Mouse (Mus musculus): ENCODE results near the gene Ano3. TPM values are rescaled to one million over a fixed set of nuclear protein-coding genes. Genes with fewer than 3 reads are reported as not detected.

Gene Ano3
- polyA plus RNA-seq, 1 experiment: not detected

DNA sequence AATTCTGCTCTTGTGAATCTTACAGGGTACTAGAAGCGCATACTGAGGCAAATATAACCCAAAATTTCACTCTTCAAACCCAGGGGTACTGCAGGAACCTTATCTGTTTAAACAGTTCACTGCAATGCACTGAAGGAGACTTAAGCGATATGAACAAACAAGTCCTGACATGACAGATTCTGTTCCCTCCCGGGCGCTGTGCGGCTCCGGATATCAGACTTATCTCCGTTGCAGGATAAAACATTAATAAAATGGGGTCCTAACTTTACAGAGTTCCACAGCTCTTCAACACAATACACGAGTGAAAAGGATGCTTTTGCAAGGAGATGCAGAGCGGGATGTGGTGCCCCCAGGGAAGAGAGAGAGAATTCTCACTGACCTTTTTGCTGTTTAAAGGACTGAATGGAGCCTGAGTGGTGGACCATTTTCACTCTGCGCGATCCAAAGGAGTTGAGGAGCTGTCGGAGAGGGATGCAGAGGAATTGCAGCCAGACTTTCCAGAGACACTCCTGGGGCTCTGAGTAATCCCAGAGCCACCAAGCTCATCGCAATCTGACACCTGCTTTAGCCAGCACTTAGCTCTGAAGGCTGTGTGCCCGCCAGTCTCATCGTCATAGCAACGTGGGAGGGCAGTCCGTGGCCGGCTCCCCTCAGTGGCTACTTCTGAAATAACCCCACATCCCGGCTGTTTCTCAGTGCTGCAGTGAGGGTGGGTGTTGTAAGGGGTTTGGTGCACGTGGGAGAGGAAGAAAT is 868 bp downstream of the Ano3 start:
- Histone ChIP-seq H3K4me3 (replicated peaks) (no peak overlapping the region), H3K9me3 (ENCODE audit: control insufficient read depth, low read length) (no peaks in the 10 kb centered on the region), H3K36me3 (ENCODE audit: control insufficient read depth) (no peaks in the 10 kb centered on the region), H3K4me1 (ENCODE audit: control insufficient read depth) (no peaks in the 10 kb centered on the region), H3K27me3 (ENCODE audit: control insufficient read depth) (no peaks in the 10 kb centered on the region)
- TF ChIP-seq GATA1 (IDR thresholded peaks at IDR 0.05; ENCODE audit: low read length) (no peak), TAL1 (IDR thresholded peaks at IDR 0.05; ENCODE audit: low read length) (no peak)

DNA sequence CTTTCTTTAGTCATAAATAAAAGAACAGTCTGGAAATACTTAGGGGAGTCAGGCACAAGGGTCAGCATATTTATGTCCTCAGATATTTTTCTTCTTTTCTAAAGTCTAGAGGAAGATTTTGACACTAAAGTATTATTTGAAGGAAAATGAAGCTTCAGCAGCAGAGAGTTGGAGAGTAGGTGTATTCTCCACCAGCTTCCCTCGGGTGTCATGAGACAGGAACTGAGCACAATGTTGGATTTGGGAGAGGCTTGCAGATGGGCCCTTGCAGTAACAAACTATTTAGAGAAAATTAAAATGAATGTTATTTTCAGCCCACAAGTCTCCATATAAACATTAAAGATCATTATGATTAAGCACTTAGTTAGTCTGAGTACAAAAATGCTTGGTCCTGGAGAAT is 5.6 kb downstream of the Ano3 start:
- TF ChIP-seq TAL1 (IDR thresholded peaks at IDR 0.05; ENCODE audit: low read length): no peak
- TF ChIP-seq GATA1 (IDR thresholded peaks at IDR 0.05; ENCODE audit: low read length): no peak
- Histone ChIP-seq H3K36me3 (ENCODE audit: control insufficient read depth) (no peaks in the 10 kb centered on the region), H3K27me3 (ENCODE audit: control insufficient read depth) (no peaks in the 10 kb centered on the region), H3K4me1 (ENCODE audit: control insufficient read depth) (no peaks in the 10 kb centered on the region), H3K9me3 (ENCODE audit: control insufficient read depth, low read length) (no peaks in the 10 kb centered on the region), H3K4me3 (replicated peaks) (no peak overlapping the region)

DNA sequence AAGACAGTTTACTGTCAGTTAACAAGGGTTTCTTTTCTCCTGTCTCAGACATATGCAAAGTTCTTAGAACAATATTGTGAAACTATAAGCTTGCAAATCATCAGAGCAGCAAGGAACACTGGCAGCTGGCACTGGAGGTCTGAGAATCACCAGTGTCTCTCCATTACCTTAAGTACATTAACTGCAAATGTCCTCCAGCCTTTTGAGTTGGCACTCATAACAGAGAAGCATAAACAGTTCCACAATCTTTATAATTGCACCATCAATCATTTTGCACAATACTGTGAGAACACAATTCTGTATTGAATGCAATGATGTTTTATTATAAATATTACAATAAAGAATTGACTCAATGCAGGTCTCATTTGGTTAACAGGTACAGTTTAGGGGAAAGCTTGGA is 15.0 kb downstream of the Ano3 start:
- TF ChIP-seq TAL1 (IDR thresholded peaks at IDR 0.05; ENCODE audit: low read length) (no peak), GATA1 (IDR thresholded peaks at IDR 0.05; ENCODE audit: low read length) (no peak)

DNA sequence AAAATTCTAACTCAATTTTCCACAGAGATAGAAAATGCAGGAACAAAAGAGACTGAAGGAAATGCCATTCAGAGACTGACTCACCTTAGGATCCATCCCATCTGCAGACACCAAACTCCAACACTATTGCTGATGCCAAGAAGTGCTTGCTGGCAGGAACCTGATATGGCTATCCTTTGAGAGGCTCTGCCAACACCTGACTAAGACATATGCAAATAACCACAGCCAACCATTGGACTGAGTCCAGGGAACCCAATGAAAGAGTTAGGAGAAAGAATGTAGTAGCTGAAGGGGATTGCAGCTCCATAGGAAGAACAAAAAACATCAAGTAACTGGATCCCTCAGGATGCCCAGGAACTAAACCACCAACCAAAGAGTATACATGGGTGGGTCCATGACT is 21.6 kb downstream of the Ano3 start:
- H3K4me3 ChIP-seq (replicated peaks): no peak overlapping the region

More for the DNA sequence above, 15.0 kb downstream of the Ano3 start:
- no peaks in the 10 kb centered on the region for H3K36me3 ChIP-seq (ENCODE audit: control insufficient read depth)
- no peaks in the 10 kb centered on the region for H3K9me3 ChIP-seq (ENCODE audit: control insufficient read depth, low read length)
- H3K27me3 ChIP-seq (ENCODE audit: control insufficient read depth): no peaks in the 10 kb centered on the region
- no peak overlapping the region for H3K4me3 ChIP-seq (replicated peaks)
- no peaks in the 10 kb centered on the region for H3K4me1 ChIP-seq (ENCODE audit: control insufficient read depth)

DNA sequence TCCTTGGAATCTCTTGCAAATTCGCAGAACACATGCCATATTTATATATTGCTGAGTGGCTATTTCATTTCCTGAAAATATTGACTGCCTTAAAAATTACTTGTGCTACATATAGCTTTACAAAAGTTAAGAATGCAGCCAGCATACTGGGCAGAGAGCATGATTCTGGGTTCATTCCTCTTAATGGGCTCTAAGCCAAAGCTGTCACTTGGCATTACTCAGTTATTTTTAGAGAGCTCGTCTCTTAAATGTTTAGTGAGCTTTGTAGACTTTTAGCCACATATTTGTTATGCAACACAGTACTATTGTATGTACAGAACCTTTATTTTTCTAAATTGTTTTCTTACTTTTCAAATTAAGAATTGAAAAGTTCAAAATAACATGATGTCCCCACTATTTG is 41.2 kb downstream of the Ano3 start:
- TF ChIP-seq TAL1 (IDR thresholded peaks at IDR 0.05; ENCODE audit: low read length) (no peak), GATA1 (IDR thresholded peaks at IDR 0.05; ENCODE audit: low read length) (no peak)
- Histone ChIP-seq H3K4me1 (ENCODE audit: control insufficient read depth) (no peaks in the 10 kb centered on the region), H3K27me3 (ENCODE audit: control insufficient read depth) (no peaks in the 10 kb centered on the region), H3K9me3 (ENCODE audit: control insufficient read depth, low read length) (no peaks in the 10 kb centered on the region), H3K4me3 (replicated peaks) (no peak overlapping the region), H3K36me3 (ENCODE audit: control insufficient read depth) (no peaks in the 10 kb centered on the region)

More for the DNA sequence above, 21.6 kb downstream of the Ano3 start:
- H3K4me1 ChIP-seq (ENCODE audit: control insufficient read depth): no peaks in the 10 kb centered on the region
- TF ChIP-seq GATA1 (IDR thresholded peaks at IDR 0.05; ENCODE audit: low read length): no peak
- TF ChIP-seq TAL1 (IDR thresholded peaks at IDR 0.05; ENCODE audit: low read length): no peak
- H3K36me3 ChIP-seq (ENCODE audit: control insufficient read depth): no peaks in the 10 kb centered on the region
- H3K9me3 ChIP-seq (ENCODE audit: control insufficient read depth, low read length): no peaks in the 10 kb centered on the region
- no peaks in the 10 kb centered on the region for H3K27me3 ChIP-seq (ENCODE audit: control insufficient read depth)

DNA sequence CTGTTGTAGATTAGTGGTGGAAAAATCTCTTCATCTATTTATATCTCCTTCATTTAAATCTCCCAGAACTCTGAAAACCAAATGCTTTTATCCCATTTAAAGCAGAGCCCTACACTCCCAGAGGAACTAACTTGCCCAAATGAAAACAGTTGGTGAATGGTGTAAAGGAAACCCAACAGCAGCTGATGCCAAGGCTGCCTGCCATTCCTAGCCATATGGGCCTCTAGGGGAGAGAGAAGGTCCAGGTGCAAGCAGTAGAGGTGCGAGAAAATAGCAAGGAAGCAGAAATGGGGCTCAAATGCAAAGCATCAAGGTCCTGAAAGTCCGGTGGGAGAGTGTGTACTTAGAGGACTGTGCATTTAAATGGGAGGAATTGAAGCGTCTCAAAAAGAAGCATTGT is 44.2 kb downstream of the Ano3 start:
- Histone ChIP-seq H3K27me3 (ENCODE audit: control insufficient read depth) (no peaks in the 10 kb centered on the region), H3K4me3 (replicated peaks) (no peak overlapping the region), H3K4me1 (ENCODE audit: control insufficient read depth) (no peaks in the 10 kb centered on the region), H3K9me3 (ENCODE audit: control insufficient read depth, low read length) (no peaks in the 10 kb centered on the region), H3K36me3 (ENCODE audit: control insufficient read depth) (no peaks in the 10 kb centered on the region)
- no peak for TF ChIP-seq TAL1 (IDR thresholded peaks at IDR 0.05; ENCODE audit: low read length)
- TF ChIP-seq GATA1 (IDR thresholded peaks at IDR 0.05; ENCODE audit: low read length): no peak

DNA sequence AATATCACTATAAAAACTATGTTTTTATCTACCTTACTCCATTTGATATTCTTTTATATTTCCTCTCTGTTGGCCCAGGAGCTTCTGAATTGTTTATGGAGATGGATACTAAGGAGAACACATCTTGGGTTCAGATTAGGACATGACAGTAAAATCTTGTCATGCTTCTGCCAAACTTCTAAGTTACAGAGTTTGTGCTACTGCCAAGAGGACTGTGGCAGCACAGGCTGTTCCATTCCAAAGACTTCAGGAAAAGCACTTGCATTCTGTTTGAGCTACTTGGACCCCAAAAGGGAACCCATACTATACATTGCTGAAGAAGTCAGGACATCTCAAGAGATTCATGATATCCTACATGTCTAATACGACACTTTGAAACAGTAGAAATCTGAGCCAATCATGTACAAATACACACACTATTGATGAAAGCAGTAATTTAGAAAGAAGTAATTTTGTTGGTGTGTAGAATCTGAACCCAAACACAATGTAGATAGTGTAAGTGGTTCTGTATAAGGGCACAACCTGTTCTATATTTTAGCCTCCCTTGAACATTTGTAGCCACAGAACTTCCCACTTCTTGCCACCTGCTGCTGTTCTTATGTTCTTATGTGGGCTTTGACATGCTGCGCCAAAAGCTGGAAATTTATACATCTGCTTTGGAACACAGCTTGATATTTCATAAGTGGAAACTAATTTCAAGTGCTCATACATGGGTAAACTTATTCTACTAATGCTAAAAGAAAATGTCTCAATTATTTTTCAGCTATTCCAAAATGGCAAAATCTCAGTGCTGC is 54.0 kb downstream of the Ano3 start:
- TF ChIP-seq GATA1 (IDR thresholded peaks at IDR 0.05; ENCODE audit: low read length) (no peak), TAL1 (IDR thresholded peaks at IDR 0.05; ENCODE audit: low read length) (no peak)
- H3K4me3 ChIP-seq (replicated peaks): no peak overlapping the region
- H3K9me3 ChIP-seq (ENCODE audit: control insufficient read depth, low read length): no peaks in the 10 kb centered on the region
- H3K36me3 ChIP-seq (ENCODE audit: control insufficient read depth): no peaks in the 10 kb centered on the region
- no peaks in the 10 kb centered on the region for H3K27me3 ChIP-seq (ENCODE audit: control insufficient read depth)
- no peaks in the 10 kb centered on the region for H3K4me1 ChIP-seq (ENCODE audit: control insufficient read depth)

DNA sequence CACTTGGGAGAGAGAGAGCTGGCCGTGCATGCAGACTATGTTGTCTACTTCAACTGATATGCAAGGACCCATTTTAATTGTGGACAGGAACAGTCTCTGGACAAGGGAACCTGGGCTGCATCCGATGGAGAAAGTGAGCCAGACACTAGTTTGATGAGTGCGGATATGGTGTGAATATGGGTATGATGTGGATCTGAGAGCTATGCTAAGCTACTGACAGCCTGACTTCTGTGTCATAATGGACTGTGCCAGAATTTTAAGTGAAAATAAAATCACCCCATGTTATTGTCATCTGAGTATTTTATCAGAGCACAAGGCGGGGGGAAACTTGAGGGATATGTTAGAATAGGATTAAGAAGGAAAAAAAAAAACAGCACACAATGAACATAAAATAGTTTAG is 79.1 kb downstream of the Ano3 start:
- Histone ChIP-seq H3K36me3 (ENCODE audit: control insufficient read depth) (no peaks in the 10 kb centered on the region), H3K4me3 (replicated peaks) (no peak overlapping the region), H3K27me3 (ENCODE audit: control insufficient read depth) (no peaks in the 10 kb centered on the region), H3K4me1 (ENCODE audit: control insufficient read depth) (no peaks in the 10 kb centered on the region), H3K9me3 (ENCODE audit: control insufficient read depth, low read length) (no peaks in the 10 kb centered on the region)
- TF ChIP-seq GATA1 (IDR thresholded peaks at IDR 0.05; ENCODE audit: low read length) (no peak), TAL1 (IDR thresholded peaks at IDR 0.05; ENCODE audit: low read length) (no peak)

DNA sequence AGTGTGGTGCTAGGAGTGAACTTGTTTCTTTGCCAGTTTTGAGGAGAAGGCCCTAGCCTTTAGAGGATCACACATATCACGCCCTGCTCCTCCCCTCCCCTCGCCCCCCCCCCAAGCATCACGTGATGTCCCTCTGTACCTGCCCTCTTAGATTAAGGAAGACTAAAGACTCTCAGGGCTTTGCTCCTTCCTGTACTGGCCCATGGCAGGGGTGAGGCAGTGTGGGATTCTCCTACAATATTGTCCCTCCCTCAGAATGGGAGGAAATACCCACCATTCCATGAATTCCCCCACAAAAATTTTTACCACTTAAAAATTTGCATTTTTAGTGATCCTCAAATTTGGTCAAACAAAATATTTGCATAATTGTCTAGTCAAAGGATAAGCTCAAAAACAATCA is 85.1 kb downstream of the Ano3 start:
- no peaks in the 10 kb centered on the region for H3K27me3 ChIP-seq (ENCODE audit: control insufficient read depth)
- no peaks in the 10 kb centered on the region for H3K36me3 ChIP-seq (ENCODE audit: control insufficient read depth)
- H3K4me1 ChIP-seq (ENCODE audit: control insufficient read depth): no peaks in the 10 kb centered on the region
- H3K4me3 ChIP-seq (replicated peaks): no peak overlapping the region
- peaks cover 6% of the 10 kb centered on the region; the same call in 1 of the 2 replicates for H3K9me3 ChIP-seq (ENCODE audit: control insufficient read depth, low read length)
- TF ChIP-seq TAL1 (IDR thresholded peaks at IDR 0.05; ENCODE audit: low read length): no peak

Measured in erythroblast, embryonic 14.5 days (primary cell).